Mouse (Mus musculus): ENCODE data around the gene Dll3. TPM values are rescaled to one million over a fixed set of nuclear protein-coding genes. Genes with fewer than 3 reads are reported as not detected.

The Dll3 gene
- polyA plus RNA-seq, 1 experiment: 30.3 TPM

DNA sequence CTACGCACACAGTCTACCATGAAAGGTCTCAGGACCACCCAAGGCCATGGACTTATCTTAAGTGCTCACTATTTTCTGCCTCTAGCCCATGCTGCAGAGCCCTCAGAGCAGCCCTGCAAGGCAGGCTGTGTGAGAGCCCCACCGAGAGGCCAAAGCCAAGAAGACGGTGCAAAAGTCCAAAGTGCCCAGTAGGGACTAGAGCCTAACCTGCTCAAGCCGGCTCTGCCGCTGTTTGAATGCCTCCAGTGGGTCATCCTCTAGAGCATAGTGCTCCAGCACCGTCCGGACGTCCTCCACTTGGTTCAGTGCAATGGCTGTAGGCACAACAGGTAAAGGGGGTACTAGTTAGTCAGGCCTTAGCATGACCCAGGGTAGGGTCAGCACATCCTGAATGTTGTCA lies 4.2 kb upstream of the Dll3 start:
- no peak for DNase-seq (ENCODE audit: low read depth)
- TF ChIP-seq POLR2A (IDR thresholded peaks at IDR 0.05; ENCODE audit: borderline replicate concordance, extremely low read depth, insufficient read depth, insufficient read length, poor library complexity, severe bottlenecking) (no peak), CTCF (IDR thresholded peaks at IDR 0.05; ENCODE audit: borderline replicate concordance, extremely low read depth, insufficient read depth, insufficient read length) (no peak)

DNA sequence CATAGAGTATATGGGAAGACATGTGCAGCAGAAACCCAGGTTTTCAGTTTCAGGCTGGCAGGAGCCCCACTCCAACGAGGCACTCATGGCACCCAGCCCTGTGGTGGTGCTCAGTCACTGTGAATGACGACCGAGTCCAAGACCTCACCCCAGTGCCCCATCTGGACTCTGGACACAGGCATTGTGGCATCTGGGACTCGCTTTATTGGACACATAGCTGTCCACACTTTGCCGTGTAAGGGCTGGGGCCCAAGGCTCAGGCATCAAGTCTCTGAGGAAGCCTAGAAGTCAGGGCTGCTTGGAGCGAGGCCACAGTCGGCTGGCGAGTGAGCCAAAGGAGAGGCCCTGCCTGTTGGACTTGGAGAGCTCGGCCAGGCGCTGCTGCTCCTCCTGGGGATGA lies 3.6 kb upstream of the Dll3 start:
- DNase-seq (ENCODE audit: low read depth): no peak
- TF ChIP-seq CTCF (IDR thresholded peaks at IDR 0.05; ENCODE audit: borderline replicate concordance, extremely low read depth, insufficient read depth, insufficient read length): no peak
- no peak for TF ChIP-seq POLR2A (IDR thresholded peaks at IDR 0.05; ENCODE audit: borderline replicate concordance, extremely low read depth, insufficient read depth, insufficient read length, poor library complexity, severe bottlenecking)

DNA sequence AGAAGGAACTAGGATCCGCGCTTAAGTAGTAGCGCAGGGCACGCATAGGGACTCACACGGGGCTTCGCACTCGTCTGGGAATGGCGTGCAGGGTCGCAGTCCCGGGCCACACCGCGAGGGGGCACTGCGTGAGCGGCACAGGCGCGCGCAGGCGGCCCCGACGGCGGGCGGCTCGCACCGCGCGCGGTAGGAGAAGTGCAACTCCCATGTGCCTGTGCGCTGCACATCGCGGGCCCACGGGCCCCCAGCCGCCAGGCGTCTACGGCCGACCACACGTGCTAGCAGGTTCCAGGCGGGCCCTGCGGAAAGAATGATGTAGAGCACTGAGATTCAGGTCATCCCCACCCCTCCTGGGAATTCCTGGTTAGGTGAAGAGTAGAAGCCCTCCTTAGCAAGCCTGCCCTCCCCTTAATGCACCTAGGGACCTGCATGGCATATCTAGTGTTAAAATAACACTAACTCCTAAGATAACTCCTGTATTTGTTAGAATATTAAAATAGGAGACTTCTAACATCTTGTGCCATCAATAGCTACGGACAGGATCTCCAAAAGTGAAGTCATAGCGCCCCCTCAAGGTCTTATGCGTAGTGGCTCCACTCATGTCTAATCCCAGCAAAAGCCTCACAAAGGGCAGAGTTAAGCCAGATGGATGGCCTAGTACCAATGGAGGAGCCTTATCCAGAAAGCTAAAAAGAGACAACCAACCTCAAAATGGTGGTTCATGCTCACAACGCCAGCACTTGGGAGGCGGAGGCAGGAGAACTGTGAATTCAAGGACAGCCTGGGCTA lies 3.0 kb downstream of the Dll3 start:
- peak; percentile 64; the same call in 1 of the 2 replicates for TF ChIP-seq CTCF (IDR thresholded peaks at IDR 0.05; ENCODE audit: borderline replicate concordance, extremely low read depth, insufficient read depth, insufficient read length)
- no peak for TF ChIP-seq POLR2A (IDR thresholded peaks at IDR 0.05; ENCODE audit: borderline replicate concordance, extremely low read depth, insufficient read depth, insufficient read length, poor library complexity, severe bottlenecking)
- DNase-seq (ENCODE audit: low read depth): peak; percentile 91

DNA sequence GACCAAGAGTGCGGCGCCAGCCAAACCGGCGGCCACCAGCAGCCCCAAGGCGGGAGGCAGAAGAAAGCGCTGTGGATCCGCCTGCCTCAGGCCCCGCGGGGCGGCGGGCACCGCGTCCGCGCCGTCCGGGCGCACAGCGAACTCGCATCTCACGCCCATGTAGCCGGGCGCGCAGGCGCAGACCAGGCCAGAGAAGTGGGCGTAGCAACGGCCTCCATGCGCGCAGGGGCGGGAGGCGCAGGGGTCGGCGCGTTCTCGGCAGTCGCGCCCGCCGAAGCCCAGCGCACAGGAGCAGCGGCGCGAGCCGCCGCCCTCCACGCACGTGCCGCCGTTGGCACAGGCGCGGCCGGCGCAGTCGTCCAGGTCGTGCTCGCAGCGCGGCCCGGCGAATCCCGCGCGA lies 7.6 kb downstream of the Dll3 start:
- peak; percentile 61 for TF ChIP-seq POLR2A (IDR thresholded peaks at IDR 0.05; ENCODE audit: borderline replicate concordance, extremely low read depth, insufficient read depth, insufficient read length, poor library complexity, severe bottlenecking)
- no peak for TF ChIP-seq CTCF (IDR thresholded peaks at IDR 0.05; ENCODE audit: borderline replicate concordance, extremely low read depth, insufficient read depth, insufficient read length)
- peak; percentile 92 for DNase-seq (ENCODE audit: low read depth)

DNA sequence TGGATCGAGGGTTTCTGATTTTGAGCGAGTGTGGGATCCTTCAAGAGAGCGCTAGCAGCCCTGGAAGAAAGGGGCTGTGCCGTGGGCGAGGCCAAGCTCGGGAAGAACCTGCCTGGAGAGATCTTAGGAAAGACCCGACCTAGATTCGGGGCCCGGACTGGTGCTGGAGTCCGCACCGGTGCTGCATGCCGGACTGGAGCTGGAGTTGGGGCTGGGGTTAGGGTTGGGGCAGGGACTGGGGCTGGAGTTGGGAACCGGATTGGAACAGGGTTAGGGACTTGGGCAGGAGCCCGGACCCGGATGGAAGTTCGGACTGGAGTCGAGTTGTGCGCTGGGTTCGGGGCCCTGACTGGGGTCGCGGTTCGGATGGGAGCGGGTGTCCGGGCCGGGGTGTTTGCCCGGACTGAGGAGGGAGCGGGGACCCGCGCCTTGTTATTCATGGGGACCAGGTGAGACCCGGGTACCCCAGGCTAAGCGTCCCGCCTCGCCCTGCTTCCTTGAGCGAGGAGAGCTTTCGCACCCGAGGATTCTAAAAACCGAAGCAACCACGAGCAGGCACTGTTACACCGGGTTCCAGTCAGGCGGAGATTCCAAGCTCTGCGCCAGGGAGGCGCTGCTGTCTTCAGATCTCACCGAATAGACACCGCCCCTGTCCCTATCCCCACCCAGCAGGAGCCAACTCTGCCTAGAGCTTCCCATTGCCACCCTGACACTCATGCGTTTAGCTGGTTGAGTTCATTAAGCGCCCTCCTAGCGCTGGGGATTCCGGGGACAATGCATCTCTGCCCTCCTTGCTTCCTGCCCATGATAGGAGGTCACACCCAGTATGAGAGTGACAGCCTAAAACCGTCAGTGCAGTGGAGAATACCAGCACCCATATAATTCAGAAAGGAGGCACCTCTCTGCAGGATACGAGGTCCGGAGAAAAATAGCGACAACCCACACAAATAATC lies 11.1 kb downstream of the Dll3 start, which contains the start of gene Selenov:
Gene Selenov (minus strand): TSS at position 549 of the 953 bp plus-strand sequence.
- DNase-seq (ENCODE audit: low read depth): peak; percentile 63
- TF ChIP-seq POLR2A (IDR thresholded peaks at IDR 0.05; ENCODE audit: borderline replicate concordance, extremely low read depth, insufficient read depth, insufficient read length, poor library complexity, severe bottlenecking) (no peak), CTCF (IDR thresholded peaks at IDR 0.05; ENCODE audit: borderline replicate concordance, extremely low read depth, insufficient read depth, insufficient read length) (peak; percentile 21; the same call in 1 of the 2 replicates)

DNA sequence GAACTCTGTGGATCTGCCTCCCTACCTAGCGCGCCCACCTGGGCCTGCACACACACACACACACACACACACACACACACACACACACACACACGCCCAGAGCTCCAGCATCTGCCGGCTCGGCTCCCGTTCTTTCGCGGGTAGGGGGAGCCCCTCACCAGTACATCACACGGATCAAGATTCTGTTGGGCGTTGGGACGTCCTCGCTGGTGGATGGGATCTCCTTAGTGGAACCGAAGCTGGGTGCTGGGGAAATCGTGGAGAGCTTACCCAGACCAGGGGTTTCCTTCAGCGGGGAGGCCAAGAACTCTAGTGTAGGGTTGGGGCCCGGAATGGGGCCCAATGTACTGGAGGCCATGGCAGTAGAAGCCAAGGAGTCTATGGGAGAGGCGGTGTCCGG lies 11.9 kb downstream of the Dll3 start:
- TF ChIP-seq CTCF (IDR thresholded peaks at IDR 0.05; ENCODE audit: borderline replicate concordance, extremely low read depth, insufficient read depth, insufficient read length): peak; percentile 17; the same call in 1 of the 2 replicates
- TF ChIP-seq POLR2A (IDR thresholded peaks at IDR 0.05; ENCODE audit: borderline replicate concordance, extremely low read depth, insufficient read depth, insufficient read length, poor library complexity, severe bottlenecking): no peak
- DNase-seq (ENCODE audit: low read depth): peak; percentile 55

DNA sequence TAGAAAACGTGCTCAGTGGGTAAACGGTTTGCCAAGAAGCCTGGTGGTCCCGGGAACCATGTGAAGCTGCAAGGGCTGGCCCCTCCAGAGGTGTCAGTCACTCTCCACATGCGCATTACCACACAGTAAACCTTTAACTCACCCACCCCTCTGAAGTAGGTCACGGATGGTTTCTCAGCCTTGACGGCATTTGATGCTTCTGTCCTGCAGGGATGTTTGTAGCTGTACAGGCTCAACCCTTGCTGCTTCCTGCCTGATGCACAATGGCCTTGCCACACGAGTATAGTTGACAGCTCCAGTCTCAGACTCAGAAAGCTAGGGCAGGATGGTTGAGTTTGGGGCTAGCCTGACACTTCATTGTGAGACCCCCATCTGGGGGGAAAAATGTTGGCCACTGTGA lies 21.4 kb downstream of the Dll3 start:
- no peak for TF ChIP-seq POLR2A (IDR thresholded peaks at IDR 0.05; ENCODE audit: borderline replicate concordance, extremely low read depth, insufficient read depth, insufficient read length, poor library complexity, severe bottlenecking)
- TF ChIP-seq CTCF (IDR thresholded peaks at IDR 0.05; ENCODE audit: borderline replicate concordance, extremely low read depth, insufficient read depth, insufficient read length): no peak

DNA sequence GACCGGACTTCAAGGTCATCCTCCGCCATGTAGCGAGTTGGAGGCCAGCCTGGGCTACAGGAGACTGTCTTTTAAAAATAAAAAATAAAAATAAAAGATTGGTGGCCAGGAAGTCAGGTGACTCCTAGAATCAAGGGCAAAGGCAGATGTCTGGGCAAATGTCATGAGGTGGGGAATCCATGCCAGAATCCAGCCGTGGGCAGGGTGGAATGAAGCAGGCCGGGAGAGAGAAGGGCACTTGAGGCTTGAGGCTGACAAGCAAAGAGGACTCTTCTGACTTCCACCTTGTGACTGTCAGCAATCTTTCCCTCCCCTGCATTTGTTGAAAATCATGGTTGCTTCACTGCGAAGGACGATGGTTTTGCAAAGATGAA lies 23.8 kb downstream of the Dll3 start:
- no peak for DNase-seq (ENCODE audit: low read depth)
- TF ChIP-seq POLR2A (IDR thresholded peaks at IDR 0.05; ENCODE audit: borderline replicate concordance, extremely low read depth, insufficient read depth, insufficient read length, poor library complexity, severe bottlenecking) (no peak), CTCF (IDR thresholded peaks at IDR 0.05; ENCODE audit: borderline replicate concordance, extremely low read depth, insufficient read depth, insufficient read length) (no peak)

More for the DNA sequence above, 21.4 kb downstream of the Dll3 start:
- no peak for DNase-seq (ENCODE audit: low read depth)

DNA sequence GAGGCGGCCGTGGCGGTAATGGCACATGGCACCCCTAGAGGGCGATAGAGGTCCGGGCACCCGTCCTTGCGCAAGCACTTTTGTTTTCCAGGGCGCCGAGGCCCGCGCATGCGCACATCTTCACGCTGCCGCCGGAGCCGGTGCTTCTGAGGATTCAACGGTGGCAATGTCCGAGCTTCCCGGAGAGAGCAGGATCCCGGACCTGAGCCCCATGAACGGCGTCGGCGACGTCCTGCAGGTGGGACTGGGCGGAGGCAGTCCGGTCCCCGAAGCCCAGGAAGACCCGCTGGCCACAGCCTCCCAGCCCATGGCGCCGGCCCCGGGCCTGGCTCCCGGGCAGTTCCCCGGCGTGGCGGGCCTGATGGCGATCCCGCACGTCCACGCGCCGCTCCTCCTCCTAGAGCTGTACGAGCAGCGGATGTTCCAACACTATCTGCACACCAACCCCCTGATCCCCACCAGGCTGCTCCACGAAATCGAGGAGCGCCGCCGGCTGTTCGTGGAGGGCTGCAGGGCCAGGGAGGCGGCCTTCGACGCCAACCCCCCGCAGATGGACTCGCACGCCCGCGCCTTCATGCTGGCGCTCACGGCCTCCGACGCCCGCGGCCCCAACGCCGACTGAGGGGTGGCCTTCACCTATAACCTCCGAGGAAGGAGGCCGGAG lies 24.3 kb downstream of the Dll3 start, which contains the start of gene Eid2b:
Gene Eid2b (plus strand): TSS at position 125 of the 664 bp plus-strand sequence.
- peak; percentile 94 for TF ChIP-seq CTCF (IDR thresholded peaks at IDR 0.05; ENCODE audit: borderline replicate concordance, extremely low read depth, insufficient read depth, insufficient read length)
- TF ChIP-seq POLR2A (IDR thresholded peaks at IDR 0.05; ENCODE audit: borderline replicate concordance, extremely low read depth, insufficient read depth, insufficient read length, poor library complexity, severe bottlenecking): peak; percentile 50; the same call in 1 of the 2 replicates

DNA sequence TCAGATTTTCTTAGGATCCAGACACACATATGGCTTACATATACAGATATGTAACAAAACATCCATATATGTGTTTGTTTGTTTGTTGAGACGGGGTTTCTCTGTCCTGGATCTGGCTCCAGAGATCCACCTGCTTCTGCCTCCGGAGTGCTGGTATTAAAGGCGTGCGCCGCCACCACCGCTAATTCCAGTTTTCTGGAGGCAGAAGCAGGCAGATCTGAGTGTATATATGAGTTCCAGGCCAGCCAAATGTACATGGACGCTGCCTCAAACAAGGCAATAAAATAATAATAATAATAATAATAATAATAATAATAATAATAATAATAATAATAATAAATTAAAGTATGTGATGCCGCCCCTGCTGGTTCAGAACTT lies 24.8 kb downstream of the Dll3 start:
- no peak for TF ChIP-seq CTCF (IDR thresholded peaks at IDR 0.05; ENCODE audit: borderline replicate concordance, extremely low read depth, insufficient read depth, insufficient read length)
- TF ChIP-seq POLR2A (IDR thresholded peaks at IDR 0.05; ENCODE audit: borderline replicate concordance, extremely low read depth, insufficient read depth, insufficient read length, poor library complexity, severe bottlenecking): no peak
- DNase-seq (ENCODE audit: low read depth): no peak

More for the DNA sequence above, 24.3 kb downstream of the Dll3 start, which contains the start of gene Eid2b:
- peak; percentile 98 for DNase-seq (ENCODE audit: low read depth)

All from brain, embryonic 14.5 days (tissue).